Mouse (Mus musculus) kidney, adult 9 months (tissue): ENCODE data around the gene Iqsec1.

ENCODE experiments used
- DNase-seq: peaks from one replicate; pipeline ENCODE4 v3.0.0; 2022

The Iqsec1 gene

DNA sequence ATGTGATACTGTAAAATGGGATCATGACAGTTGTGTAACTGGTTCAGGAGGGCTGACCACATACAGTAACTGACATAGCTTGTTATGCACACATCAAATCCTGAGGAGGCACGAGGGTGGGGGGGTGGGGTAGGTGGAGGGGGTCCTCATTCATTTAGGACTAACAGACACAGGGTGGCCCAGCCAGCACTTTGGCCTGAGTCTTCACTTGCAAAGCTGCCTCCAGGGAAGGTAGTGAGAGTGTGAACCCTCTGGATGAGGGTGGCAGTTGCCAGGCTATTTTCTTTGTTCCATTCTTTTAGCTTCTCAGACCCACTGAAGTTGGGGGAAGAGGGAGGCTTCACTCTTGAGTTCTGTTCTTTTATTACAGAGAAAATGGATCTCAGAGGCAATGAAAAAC lies 177.9 kb downstream of the Iqsec1 start:
- no peak for DNase-seq

DNA sequence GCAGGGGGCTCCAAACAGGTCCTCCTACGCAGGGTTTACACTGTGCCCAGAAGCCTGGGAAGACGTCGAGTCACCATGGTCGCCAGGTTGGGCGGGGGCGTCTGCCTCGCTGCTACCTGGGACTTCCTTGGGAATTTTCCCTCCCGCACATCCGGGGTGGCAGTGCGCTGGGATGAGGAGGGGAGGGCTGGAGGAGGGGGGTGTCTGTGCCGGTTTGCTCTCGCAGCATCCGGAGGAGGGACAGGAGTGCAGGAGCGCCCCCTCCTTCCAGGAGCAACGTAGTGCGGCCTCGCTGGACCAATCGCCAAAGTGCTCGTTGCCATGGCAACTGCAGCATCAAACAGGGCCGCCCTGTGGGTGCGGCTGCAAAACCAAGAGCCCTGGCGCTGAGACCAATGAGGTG lies 178.5 kb downstream of the Iqsec1 start:
- peak; percentile 48 for DNase-seq

GRCm38 (mm10) chr6:90809077-90809840 lies 179.2 kb downstream of the Iqsec1 start:
- DNase-seq: no peak

DNA sequence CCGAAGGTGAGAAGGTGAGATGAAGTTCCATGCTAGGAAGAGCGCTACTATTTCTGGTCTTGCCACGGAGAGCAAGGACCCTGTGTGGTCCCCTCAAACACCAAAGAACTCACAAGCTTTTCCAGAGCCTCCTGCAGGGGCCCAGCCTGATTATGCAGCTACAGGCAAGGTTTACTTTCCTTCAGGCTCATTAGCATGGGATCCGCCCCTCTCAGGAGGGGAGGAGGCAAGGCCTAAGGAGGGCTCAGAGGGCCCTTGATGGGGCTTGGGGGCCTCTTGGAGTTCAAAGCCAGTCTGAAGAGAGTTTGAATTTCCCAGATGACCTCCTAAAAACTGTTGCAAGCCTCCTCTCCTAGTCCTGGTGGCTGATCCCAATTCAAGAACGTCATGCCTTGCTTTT lies 179.9 kb downstream of the Iqsec1 start:
- no peak for DNase-seq

GRCm38 (mm10) chr6:90808134-90808533 lies 180.4 kb downstream of the Iqsec1 start:
- no peak for DNase-seq

DNA sequence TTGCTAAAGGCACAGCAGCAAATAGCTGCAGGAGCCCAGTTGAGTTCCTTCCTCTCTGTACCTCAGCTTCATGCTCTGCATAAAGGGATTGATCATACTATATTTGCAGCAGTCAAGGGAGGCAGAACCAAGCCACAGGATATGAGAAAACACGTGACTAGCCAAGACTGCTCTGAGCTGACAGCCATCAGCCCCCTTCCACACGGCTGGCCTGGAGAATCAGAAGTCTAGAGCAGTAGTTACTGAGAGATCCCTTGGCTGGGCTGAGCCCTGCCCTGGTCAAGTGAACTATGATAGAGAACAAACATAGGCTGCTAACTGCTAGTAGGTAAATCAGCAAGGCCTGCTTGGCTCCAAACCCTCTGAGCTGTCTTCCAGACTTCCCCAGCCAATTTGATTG lies 180.9 kb downstream of the Iqsec1 start:
- DNase-seq: no peak

DNA sequence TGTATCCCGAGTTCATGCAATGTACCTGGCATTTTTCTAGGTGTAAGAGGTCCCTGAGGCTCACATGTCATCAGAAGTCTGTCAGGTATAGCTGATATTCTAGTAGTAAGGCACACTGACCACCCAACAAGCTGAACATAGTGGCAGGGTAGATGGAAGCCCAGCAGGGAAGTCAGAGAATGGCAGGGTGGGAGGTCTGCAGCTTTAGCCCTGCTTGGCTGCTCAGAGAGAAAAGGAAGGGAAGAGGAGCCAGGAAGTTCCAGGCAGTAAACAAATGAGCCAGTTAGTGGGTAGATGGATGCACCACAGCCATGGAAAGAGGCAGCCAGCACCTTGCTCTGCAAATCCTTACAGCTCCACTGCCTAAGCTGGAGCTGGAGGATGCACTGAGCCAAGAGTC lies 181.7 kb downstream of the Iqsec1 start:
- DNase-seq: no peak

GRCm38 (mm10) chr6:90805101-90805500 lies 183.4 kb downstream of the Iqsec1 start:
- DNase-seq: no peak

DNA sequence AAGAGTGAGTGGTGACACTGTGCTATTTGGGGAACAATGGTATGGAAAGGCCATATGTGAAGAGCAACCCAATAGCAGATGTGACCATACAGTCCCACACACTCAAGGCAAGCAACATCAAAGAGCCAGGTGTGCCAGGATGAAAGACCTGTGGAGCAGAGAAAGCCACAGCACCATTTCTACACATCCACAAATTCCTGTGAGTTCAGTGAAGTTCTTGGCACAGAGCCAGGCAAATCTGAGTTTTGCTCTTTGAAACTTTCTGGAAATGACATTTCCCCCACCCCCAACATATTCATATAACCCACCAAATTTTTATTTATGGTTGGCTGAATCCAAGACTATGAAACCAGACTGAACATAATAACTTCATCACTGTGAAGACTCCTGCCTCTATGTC lies 183.8 kb downstream of the Iqsec1 start:
- no peak for DNase-seq

- DNase-seq: no peak
These were observed 185.9 kb downstream of the Iqsec1 start for GRCm38 (mm10) chr6:90802604-90803003.

DNA sequence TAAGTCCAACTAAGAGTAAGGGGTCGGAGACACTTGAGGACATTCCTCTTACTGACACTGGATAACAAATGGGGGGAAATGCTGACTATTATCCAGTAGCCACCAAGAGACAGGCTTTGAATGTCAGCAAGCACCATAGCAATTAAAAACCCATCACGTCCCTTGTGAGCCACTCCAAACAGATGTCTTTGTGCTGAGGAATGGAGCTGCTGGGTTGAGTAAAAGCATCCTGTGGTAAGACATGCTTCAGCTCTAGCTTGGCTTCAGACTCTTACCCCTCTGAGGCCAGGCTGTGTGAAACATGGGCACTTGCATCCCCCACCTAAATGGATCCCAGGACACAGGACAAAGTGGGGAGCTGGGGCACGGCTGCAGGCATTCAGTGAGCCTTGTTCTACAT lies 186.4 kb downstream of the Iqsec1 start:
- no peak for DNase-seq

GRCm38 (mm10) chr6:90800825-90801224 lies 187.7 kb downstream of the Iqsec1 start:
- DNase-seq: no peak

GRCm38 (mm10) chr6:90799116-90799515 lies 189.4 kb downstream of the Iqsec1 start:
- DNase-seq: no peak

GRCm38 (mm10) chr6:90798201-90798600 lies 190.3 kb downstream of the Iqsec1 start:
- DNase-seq: no peak

GRCm38 (mm10) chr6:90796902-90797596 lies 191.4 kb downstream of the Iqsec1 start:
- no peak for DNase-seq

DNA sequence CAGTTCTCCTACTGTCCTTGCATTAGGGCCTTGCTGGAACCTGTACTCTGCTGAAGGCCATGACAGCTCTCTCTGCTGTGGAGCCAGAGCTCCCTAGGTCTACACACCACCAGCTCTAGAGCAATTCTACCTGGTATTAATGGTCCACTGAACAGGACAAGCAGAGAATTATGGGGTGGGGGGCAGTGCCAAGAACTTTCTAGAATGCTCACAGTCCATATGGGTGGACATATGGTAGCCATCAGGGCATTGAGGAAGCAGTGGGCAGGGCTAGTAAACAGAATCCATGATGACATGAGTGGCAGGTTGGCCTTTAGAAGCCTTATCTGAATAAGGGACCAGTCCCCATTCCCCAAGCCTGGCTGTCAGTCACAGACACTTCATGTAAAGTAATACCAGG lies 197.6 kb downstream of the Iqsec1 start:
- no peak for DNase-seq

DNA sequence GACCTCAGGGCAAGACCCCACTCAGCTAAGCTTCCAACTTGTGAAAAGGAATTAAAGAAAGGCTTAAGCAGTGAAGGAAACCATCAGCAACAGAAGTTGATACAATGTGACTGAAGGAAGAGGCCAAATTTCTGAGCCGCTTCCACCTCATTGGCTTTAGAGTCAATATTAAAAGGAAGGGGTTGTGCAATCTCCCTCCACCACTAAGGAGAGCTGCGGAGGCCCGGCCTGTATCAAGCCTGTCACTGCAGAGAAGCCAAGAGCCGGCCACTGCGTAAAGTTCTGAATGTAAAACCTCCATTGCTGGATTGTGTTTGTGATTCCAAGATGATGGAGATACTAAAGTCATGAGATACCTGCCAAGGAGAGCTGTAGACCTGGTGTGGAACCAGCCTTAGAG lies 199.0 kb downstream of the Iqsec1 start:
- DNase-seq: no peak

- no peak for DNase-seq
These were observed 200.9 kb downstream of the Iqsec1 start for GRCm38 (mm10) chr6:90787587-90787986.

GRCm38 (mm10) chr6:90787036-90787435 lies 201.4 kb downstream of the Iqsec1 start:
- DNase-seq: no peak

GRCm38 (mm10) chr6:90786589-90786988 lies 201.9 kb downstream of the Iqsec1 start:
- DNase-seq: no peak

DNA sequence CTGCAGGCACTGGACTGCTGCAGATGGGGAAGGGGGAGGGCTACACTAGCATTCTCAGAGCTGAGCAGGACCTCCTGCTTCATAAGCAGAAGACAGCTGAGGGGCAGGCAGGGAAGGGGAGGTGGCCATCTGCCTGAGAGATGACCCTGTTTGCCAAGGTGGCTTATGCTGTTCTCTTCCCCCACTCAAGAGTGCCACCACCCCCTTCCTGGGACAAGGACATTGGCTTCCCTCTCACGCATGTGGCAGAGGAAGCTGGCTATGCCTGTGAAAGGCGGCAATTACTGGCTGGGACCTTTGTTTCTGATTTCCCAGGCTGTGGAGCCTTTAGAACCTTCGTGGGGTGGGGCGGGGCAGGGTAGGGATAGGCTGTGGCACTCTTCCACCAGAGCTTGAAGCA lies 204.5 kb downstream of the Iqsec1 start:
- DNase-seq: no peak

DNA sequence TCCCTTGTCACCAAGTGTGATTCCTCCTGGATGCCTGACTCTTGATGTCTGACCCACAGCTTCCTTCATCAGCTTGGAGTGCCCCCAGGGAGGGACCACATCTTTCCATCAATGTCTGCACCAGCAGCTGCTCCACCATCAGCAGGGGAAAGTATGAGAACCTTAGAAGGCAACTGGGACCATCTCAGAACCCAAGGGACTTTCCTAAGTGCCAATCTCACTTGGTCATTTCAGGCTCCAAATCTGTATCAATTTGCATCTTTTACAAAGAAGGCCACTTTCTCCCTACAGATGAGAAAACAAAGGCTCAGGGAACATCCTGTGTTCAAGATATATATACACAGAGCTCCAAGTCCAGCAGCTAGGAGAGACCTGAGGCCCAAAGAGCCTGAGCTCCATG lies 205.3 kb downstream of the Iqsec1 start:
- DNase-seq: no peak

GRCm38 (mm10) chr6:90781921-90782770 lies 206.3 kb downstream of the Iqsec1 start:
- peak; percentile 19 for DNase-seq

- no peak for DNase-seq
These were observed 208.0 kb downstream of the Iqsec1 start for GRCm38 (mm10) chr6:90780532-90780931.
